Mouse (Mus musculus) lung, adult 2 months (tissue): ENCODE measurements around the gene Limch1.

ENCODE experiments used
- CTCF ChIP-seq: fragments of 200-500 bp; IDR thresholded peaks from 2 replicates; pipeline ENCODE4 v1.5.1; 2011; ENCODE audit warnings: mild to moderate bottlenecking, low read length, control low read depth; ENCODE audit not compliant: insufficient read depth
- POLR2A ChIP-seq: fragments of 200-500 bp; IDR thresholded peaks from 2 replicates; pipeline ENCODE4 v1.6.1; 2011; ENCODE audit warnings: low read depth, mild to moderate bottlenecking, control low read depth, low read length, borderline replicate concordance; ENCODE audit errors: extremely low read depth

DNA sequence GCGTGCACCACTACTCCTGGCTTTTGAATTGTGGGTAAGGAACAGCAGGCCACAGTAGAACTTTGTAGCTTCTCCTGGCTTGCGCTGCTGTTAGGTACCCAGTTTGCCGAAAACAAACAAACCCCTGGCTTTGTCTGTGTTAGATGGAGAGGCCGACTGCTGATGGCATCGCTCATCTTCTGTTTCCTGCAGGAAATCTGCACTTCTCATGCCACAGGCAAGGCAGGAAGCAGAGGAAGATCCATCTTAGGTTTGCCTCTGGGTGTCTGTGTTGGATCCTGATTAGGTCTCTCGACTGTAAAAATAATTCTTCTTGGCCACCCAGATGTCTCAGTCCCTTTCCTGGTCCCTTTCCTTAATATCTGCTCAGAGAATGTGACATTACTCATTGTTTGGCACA is 51.7 kb downstream of the Limch1 start:
- TF ChIP-seq CTCF (no peak), POLR2A (no peak)
